Mouse (Mus musculus): ENCODE results near the gene Trim37.

DNA sequence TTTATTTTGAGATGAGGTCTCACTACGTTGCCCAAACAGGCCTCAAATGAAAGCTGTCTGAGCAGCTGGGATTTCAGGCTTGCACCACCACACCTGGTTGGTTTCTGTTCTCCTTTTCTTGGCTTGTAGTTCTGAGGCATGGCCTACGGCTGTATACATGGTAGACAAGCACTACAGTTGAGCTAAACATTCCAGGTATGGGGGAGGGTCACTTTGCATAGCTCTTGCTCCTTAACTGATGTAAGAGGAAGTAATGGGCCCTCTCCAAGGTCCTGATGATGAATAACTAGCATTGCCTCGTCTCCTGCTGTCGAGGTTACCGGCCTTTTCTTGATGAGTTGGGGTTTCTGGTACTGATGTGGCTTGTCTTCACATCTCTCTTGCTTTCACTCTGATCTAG is 127.3 kb downstream of the Trim37 start:
- TF ChIP-seq POLR2A (IDR thresholded peaks at IDR 0.05; ENCODE audit: extremely low read depth, insufficient read depth, low read length) = no peak
- no peak for TF ChIP-seq CTCF (IDR thresholded peaks at IDR 0.05; ENCODE audit: low read depth, low read length)

Measured in liver, adult 2 months (tissue).